Mouse (Mus musculus) hindbrain, embryonic 10.5 days (tissue): ENCODE measurements around the gene Capn1. TPM values are rescaled to one million over a fixed set of nuclear protein-coding genes. Genes with fewer than 3 reads are reported as not detected.

Source experiments
- DNase-seq: peaks from one replicate; pipeline ENCODE4 v3.0.0-alpha.2; 2017; ENCODE audit warnings: low spot score
- H3K27ac ChIP-seq: fragments of 300-500 bp; sonication (generic); 2 replicates; pipeline ENCODE4 v1.5.1; 2016; ENCODE audit warnings: mild to moderate bottlenecking, moderate library complexity
- H3K27me3 ChIP-seq: fragments of 300-500 bp; sonication (generic); 2 replicates; pipeline ENCODE4 v1.6.1; 2016; ENCODE audit warnings: mild to moderate bottlenecking; ENCODE audit not compliant: poor library complexity, insufficient read depth, severe bottlenecking
- H3K36me3 ChIP-seq: fragments of 300-500 bp; sonication (generic); 2 replicates; pipeline ENCODE4 v1.6.1; 2016; ENCODE audit warnings: mild to moderate bottlenecking, moderate library complexity
- H3K4me1 ChIP-seq: fragments of 300-500 bp; sonication (generic); replicated peaks from 2 replicates; pipeline ENCODE4 v1.6.1; 2016; ENCODE audit warnings: mild to moderate bottlenecking
- H3K4me3 ChIP-seq: fragments of 300-500 bp; sonication (generic); 2 replicates; pipeline ENCODE4 v1.5.1; 2016; ENCODE audit warnings: mild to moderate bottlenecking, moderate library complexity
- H3K9me3 ChIP-seq: fragments of 300-500 bp; sonication (generic); 2 replicates; pipeline ENCODE4 v1.6.1; 2016; ENCODE audit warnings: mild to moderate bottlenecking, moderate library complexity
- WGBS: fragments of 180-500 bp; shearing (Covaris S2); methylation state at CpG from one replicate; pipeline ENCODE4 v1.1.7; 2016; 5-methylcytosine and 5-hydroxymethylcytosine counted together
- polyA plus RNA-seq: library from polyadenylated mRNA; unstranded; fragments of >200 nt; fragmentation: Nextera tagmentation; extraction: Ambion mirVana; gene quantifications from 2 replicates; pipeline ENCODE4 v1.2.1, GENCODE M21; 2016

The Capn1 gene
- polyA plus RNA-seq, 1 experiment from 2014 or later: 6.5 TPM

DNA sequence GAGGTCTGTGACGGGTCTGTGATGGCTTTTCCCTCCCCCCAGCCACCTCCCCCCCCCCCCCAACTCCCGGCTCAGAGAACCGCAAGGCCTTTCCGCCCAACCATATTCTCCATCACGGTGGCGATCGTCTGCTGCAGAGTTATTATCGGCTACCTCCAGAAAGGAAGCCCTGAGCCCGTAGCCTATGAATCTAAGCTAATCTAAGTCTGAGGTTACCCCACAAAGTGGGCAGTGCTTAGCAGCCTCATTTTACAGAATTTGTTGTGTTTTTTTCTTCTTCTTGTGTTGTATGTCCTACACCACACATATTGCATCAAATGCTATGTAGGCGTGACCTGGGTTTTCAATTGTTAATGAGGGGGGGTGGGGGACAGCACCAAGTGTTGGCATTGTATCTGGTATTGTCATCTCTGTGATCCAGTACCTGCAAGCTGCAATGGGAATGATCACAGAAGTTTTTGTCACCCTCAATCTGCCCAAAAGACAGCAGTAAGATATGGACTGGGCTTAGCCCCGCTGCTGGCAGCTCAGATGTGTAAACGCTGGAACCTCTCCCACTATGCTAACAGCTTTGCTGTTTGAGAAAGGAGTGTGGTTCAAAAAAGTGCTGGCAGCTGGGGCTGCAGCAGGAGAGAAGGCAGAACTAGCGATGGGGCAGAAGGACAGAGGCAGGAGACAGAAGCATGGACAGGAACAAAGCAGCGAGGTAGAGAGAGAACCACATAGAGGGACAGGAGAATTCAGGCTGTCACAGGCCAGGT is 15.0 kb upstream of the Capn1 start:
- no peak overlapping the region for H3K27ac ChIP-seq
- WGBS: 74% methylated on average over 14 of the region's 14 CpGs
- H3K27me3 ChIP-seq: no peaks in the 10 kb centered on the region
- no peak overlapping the region for H3K4me3 ChIP-seq
- no peak for DNase-seq
- H3K9me3 ChIP-seq: no peaks in the 10 kb centered on the region
- H3K36me3 ChIP-seq: no peaks in the 10 kb centered on the region
- no peaks in the 10 kb centered on the region for H3K4me1 ChIP-seq

DNA sequence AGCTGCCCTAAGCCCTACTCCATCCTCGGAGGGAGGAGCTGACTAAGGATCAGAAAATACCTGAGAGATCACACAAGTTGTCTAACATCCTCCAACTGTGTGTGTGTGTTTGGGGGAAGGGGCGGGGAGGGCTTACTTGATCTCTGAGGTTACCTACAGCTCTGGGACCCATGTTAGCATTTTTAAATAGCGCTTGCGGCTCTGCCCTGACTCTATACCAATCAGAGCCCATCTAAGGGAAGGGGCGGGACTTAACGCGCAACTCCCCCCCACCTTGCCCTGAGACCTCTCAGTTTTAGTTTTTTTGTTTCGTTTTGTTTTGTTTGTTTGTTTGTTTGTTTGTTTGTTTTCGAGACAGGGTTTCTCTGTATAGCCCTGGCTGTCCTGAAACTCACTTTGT is 13.7 kb upstream of the Capn1 start:
- Histone ChIP-seq H3K4me1 (no peaks in the 10 kb centered on the region), H3K9me3 (no peaks in the 10 kb centered on the region), H3K27me3 (no peaks in the 10 kb centered on the region), H3K27ac (no peak overlapping the region), H3K36me3 (no peaks in the 10 kb centered on the region), H3K4me3 (no peak overlapping the region)
- DNase-seq: no peak
- 79% methylated on average over 9 of the region's 9 CpGs for WGBS

DNA sequence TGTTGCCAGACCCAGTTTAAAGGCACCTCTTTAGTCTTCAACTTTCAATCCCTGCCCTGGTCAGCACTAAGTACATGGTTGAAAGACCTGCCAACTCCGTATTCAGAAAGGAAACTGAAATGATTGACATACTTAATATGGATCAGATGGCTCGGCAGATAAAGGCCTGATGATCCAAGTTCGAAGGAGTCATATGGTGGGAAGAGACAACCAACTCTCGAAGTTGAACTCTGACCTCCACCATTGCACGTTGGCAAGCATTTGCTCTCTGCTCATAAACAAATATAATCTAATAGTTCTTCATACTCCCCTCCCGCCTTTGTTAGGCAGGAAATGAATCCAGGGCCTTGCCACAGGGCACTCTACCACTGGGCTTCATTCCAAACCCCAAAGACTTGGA is 13.3 kb upstream of the Capn1 start:
- Histone ChIP-seq H3K27me3 (no peaks in the 10 kb centered on the region), H3K4me3 (no peak overlapping the region), H3K4me1 (no peaks in the 10 kb centered on the region), H3K36me3 (no peaks in the 10 kb centered on the region), H3K9me3 (no peaks in the 10 kb centered on the region), H3K27ac (no peak overlapping the region)
- WGBS: 91% methylated on average over 6 of the region's 6 CpGs
- DNase-seq: no peak

DNA sequence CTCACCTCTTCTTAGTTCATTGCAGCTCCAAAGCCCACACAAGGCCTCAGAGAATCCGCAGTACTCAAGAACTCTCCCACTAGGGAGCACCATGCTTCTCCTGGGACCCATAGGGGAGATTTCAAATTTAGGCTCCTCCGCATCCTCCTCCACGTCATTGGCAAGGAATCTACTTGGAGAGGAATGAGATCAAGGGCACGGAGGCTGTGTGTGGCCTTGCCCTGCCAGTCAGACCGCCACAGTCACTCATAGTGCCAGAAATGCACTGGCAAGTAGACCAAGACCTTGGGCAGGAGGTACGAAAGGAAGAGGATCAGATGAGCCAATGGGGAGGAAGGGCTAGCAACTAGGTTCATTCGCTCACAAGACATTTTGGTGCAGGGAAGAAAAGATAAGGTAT is 8.2 kb upstream of the Capn1 start:
- no peak for DNase-seq
- 0 out of 2 replicates have a peak overlapping the region, but pooled peaks have one; percentile 6 for H3K27ac ChIP-seq
- H3K27me3 ChIP-seq: peaks cover 5% of the 10 kb centered on the region; the same call in 1 of the 2 replicates
- WGBS: 85% methylated on average over 7 of the region's 7 CpGs
- no peaks in the 10 kb centered on the region for H3K9me3 ChIP-seq
- H3K4me3 ChIP-seq: no peak overlapping the region
- H3K36me3 ChIP-seq: no peaks in the 10 kb centered on the region
- H3K4me1 ChIP-seq: peaks cover 9% of the 10 kb centered on the region; the same call in 1 of the 2 replicates

DNA sequence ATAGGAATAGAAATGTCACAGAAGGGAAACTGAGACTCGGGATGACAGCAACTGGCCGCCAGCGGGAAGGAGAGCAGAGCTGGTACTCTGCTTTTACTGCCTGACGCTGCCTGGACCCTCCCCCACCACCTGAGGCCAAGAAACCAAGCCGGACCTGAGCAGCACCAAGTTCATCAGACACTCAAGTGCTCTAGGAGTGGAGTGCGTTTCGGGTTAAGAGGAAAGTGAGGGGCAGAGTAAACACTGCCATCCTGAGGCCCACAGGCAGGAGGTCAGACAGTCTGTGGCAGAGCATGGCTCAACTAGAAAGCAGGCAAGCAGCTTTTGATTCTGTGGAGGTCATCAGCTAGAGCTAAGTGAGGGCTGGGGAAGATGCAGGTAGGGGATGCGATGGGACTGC is 7.4 kb upstream of the Capn1 start:
- no peak for DNase-seq

DNA sequence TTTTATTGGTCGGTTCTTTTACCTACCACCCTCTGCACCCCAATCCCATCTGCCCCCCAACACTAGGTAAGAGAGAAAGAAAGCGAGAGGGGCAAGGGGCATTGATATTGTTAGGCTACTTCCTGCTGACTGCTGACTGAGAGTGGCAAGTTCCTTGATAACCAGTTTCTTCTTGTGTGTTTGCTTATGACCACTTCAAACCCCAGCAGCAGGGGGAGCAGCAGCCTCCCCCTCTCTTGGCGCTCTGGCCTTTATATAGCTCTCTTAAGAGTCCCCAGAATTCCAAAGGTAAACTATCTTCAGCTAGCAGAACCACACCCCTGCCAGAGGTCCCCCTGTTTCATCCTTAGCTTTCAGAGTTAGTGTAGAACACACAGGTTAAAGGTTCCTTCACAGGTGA is 4.6 kb upstream of the Capn1 start:
- peaks cover 29% of the 10 kb centered on the region for H3K27me3 ChIP-seq
- H3K27ac ChIP-seq: no peak overlapping the region
- no peaks in the 10 kb centered on the region for H3K36me3 ChIP-seq
- peaks cover 21% of the 10 kb centered on the region for H3K4me1 ChIP-seq
- 56% methylated on average over 3 of the region's 3 CpGs for WGBS
- H3K4me3 ChIP-seq: no peak overlapping the region
- DNase-seq: no peak
- H3K9me3 ChIP-seq: no peaks in the 10 kb centered on the region

More for the DNA sequence above, 7.4 kb upstream of the Capn1 start:
- WGBS: 64% methylated on average over 8 of the region's 8 CpGs
- Histone ChIP-seq H3K27ac (no peak overlapping the region), H3K4me3 (no peak overlapping the region), H3K27me3 (peaks cover 5% of the 10 kb centered on the region; the same call in 1 of the 2 replicates), H3K9me3 (no peaks in the 10 kb centered on the region), H3K4me1 (peaks cover 9% of the 10 kb centered on the region; the same call in 1 of the 2 replicates), H3K36me3 (no peaks in the 10 kb centered on the region)

DNA sequence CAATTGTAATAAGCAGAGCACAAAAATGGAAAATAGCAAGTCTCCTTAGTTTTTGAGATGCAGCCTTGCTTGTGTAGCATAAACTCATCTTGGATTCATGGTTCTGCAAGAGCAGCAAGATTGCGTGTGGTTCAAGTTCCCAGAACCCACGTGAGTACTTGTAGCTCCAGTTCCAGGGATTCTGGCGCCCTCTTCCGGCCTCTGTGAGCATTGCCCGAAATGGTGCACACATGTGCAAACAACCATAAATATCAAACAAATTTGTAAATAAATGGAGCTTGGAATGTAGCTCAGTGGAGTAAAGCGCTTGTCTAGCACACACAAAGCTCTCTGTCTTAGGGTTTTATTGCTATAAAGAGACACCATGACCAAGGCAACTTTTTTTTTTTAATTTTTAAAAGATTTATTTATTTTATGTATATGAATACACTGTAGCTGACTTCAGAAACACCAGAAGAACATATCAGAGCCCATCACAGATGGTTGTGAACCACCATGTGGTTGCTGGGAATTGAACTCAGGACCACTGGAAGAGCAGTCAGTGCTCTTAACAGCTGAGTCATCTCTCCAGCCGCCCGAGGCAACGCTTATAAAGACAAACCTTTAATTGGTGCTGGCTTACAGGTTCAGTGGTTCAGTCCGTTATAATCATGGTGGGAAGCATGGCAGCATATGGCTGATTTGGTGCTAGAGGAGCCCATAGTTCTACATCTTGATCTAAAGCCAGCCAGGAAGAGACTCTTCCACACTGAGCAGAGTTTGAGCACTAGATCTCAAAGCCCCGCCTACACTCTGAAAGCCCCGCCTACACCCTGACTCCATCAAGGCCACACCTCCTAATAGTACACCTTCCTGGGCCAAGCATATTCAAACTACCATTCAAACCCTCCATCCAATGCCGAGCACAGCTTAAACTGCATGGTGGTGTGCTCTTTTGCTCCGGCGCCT is 2.7 kb upstream of the Capn1 start:
- peaks cover 43% of the 10 kb centered on the region for H3K27me3 ChIP-seq
- peaks cover 34% of the 10 kb centered on the region for H3K4me1 ChIP-seq
- no peaks in the 10 kb centered on the region for H3K9me3 ChIP-seq
- no peaks in the 10 kb centered on the region for H3K36me3 ChIP-seq
- no peak overlapping the region for H3K27ac ChIP-seq
- DNase-seq: peak; percentile 86
- H3K4me3 ChIP-seq: no peak overlapping the region
- WGBS: 31% methylated on average over 15 of the region's 15 CpGs

DNA sequence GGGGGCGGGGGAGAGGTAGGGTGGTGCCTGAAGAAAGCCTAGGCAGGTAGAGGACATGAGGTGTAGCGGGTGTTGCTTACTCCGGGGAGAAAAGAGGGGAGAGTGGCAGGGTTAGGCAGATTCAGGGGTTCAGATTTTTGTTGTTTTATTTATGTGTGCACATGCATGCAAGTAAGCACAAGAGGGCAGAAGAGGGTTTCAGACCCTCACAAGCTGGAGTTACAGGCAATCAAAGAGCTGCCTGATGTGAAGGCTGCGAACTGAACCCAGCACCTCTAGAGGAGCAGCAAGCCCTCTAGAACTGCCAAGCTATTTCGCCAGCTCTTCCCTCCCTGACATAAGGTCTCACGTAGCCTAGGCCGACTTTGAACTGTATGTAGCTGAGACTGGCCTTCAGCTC is 835 bp upstream of the Capn1 start:
- WGBS: 44% methylated on average over 7 of the region's 7 CpGs
- Histone ChIP-seq H3K9me3 (no peaks in the 10 kb centered on the region), H3K4me1 (peaks cover 32% of the 10 kb centered on the region), H3K27me3 (peaks cover 45% of the 10 kb centered on the region), H3K36me3 (no peaks in the 10 kb centered on the region), H3K27ac (no peak overlapping the region), H3K4me3 (peak overlapping the region; percentile 65; the same call in 1 of the 2 replicates)
- DNase-seq: no peak

DNA sequence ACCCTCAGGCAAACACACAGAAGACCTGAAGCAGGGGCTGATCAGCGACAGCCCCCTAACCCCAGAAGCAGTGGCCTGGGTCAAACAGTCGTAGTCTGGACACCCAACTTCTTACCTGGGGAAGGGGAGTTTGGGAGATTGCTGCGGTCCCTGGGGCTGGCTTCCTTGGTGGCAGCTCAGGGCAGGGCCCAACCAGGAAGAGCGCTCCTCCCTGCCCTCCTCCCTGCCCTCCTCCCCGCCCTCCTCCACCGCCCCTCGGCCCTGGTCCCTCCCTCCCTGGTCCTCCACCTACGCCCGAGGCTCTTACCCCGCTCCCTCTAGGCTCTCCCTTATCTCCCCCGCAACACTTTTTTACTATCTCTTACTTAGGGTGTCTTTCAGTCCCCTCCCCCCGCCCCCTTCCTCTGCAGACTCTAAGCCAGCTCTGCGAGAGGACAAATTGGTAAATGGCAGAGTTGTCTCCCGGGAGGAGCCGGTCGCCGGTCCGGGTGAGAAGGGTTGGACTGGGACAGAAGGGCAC is 646 bp downstream of the Capn1 start:
- DNase-seq: no peak
- Histone ChIP-seq H3K9me3 (no peaks in the 10 kb centered on the region), H3K27me3 (peaks cover 45% of the 10 kb centered on the region), H3K4me1 (peaks cover 35% of the 10 kb centered on the region), H3K36me3 (no peaks in the 10 kb centered on the region), H3K4me3 (peak overlapping the region; percentile 65), H3K27ac (peak overlapping the region; percentile 85)
- 3% methylated on average over 18 of the region's 18 CpGs for WGBS

DNA sequence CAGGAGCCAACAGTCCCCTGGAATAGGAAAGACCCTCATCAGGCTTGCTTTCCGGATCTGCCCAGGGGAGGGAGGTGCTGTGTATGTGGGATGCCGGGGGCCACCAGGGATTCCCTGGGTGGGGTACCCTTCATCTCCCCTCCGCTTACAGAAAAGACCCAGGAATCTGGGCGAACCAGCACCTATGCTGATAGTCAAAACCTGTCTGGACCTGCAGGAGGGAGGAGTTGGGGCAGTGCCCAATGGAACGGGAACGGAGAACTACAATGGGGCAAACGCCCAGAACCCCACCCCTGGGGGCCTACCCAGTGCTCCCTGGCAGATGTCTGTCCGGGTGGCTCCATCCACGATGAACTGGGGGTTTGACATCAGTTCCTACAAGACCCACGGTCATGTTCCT is 2.0 kb downstream of the Capn1 start:
- Histone ChIP-seq H3K27ac (no peak overlapping the region), H3K4me1 (peaks cover 35% of the 10 kb centered on the region), H3K27me3 (peaks cover 45% of the 10 kb centered on the region), H3K9me3 (no peaks in the 10 kb centered on the region), H3K36me3 (no peaks in the 10 kb centered on the region), H3K4me3 (no peak overlapping the region)
- DNase-seq: no peak
- 89% methylated on average over 10 of the region's 10 CpGs for WGBS

DNA sequence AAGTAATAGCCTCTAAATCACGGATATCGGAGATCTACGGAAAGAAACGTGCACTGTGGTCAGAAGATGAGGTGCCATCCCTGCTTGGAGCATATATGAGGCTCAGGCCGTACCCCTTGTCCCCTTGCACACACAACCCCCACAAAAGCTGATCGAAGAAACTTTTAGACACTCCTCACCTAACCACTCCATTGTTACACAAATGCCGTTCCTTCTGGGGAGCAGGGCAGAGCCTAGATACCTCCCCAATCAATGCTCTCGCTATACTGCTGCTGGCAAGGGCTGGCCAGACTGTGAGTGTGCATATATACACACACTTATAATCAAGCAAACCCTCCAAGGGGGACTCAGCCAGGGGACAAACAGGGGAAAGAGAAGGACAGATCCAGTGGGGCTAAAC is 6.6 kb downstream of the Capn1 start:
- H3K36me3 ChIP-seq: no peaks in the 10 kb centered on the region
- H3K4me1 ChIP-seq: 0 out of 2 replicates have a peak, but pooled peaks cover 12% of the 10 kb centered on the region
- H3K27me3 ChIP-seq: peaks cover 10% of the 10 kb centered on the region
- H3K9me3 ChIP-seq: no peaks in the 10 kb centered on the region
- WGBS: 66% methylated on average over 8 of the region's 8 CpGs
- no peak for DNase-seq
- H3K4me3 ChIP-seq: no peak overlapping the region
- no peak overlapping the region for H3K27ac ChIP-seq

DNA sequence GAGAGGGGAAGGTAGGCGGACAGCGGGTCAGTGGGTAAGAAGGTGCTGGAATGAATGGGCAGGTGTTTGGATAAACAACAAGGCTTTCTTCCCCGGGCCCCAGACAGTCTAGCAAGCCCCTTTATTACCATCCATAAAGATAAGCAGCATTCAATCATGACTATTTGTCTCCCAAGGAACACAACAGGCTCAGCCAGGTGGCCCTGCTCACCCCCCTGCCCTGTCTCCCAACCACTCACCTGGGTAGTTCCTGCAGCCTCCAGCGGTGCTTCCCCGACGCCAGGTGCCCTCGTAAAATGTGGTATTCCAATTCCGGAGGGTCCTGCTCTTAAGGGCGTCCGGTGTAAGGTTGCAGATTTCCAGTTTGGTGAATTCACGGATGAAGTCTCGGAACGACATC is 8.7 kb downstream of the Capn1 start:
- no peak overlapping the region for H3K4me3 ChIP-seq
- DNase-seq: no peak
- no peak overlapping the region for H3K27ac ChIP-seq
- H3K27me3 ChIP-seq: no peaks in the 10 kb centered on the region
- 0 out of 2 replicates have a peak, but pooled peaks cover 3% of the 10 kb centered on the region for H3K4me1 ChIP-seq
- no peaks in the 10 kb centered on the region for H3K9me3 ChIP-seq
- no peaks in the 10 kb centered on the region for H3K36me3 ChIP-seq
- WGBS: 89% methylated on average over 13 of the region's 13 CpGs

DNA sequence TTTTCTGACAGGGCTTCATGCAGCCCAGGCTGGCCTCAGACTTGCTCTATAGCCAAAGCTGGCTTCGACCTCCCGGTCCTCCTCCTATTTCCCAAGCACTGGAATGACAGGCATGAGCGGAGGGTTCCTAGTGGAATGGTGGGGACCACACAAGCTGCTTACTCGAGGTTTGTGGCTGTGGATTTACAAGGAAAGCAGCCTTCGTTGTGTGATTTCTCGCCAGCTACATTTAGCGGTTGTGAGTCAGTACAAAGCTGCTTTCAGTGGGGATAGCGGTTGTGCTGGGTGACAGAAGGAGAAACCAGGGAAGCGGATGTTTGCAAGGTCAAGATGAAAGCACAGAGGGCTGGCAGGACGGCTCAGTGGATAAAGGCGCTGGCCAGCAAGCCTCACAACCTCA is 10.2 kb downstream of the Capn1 start:
- WGBS: 72% methylated on average over 11 of the region's 11 CpGs
- no peak overlapping the region for H3K4me3 ChIP-seq
- no peaks in the 10 kb centered on the region for H3K4me1 ChIP-seq

More for the DNA sequence above, 10.2 kb downstream of the Capn1 start:
- no peak overlapping the region for H3K27ac ChIP-seq
- H3K36me3 ChIP-seq: no peaks in the 10 kb centered on the region
- H3K9me3 ChIP-seq: no peaks in the 10 kb centered on the region
- DNase-seq: no peak
- H3K27me3 ChIP-seq: no peaks in the 10 kb centered on the region
